Mouse (Mus musculus) cerebellum, adult 9-11 months (tissue): ENCODE data around the gene Sirt5.
A peak's percentile ranks its signal among the peaks of the same experiment; 100 is the strongest.

ENCODE experiments used
- DNase-seq: peaks from one replicate; pipeline ENCODE4 v3.0.0; 2022

The Sirt5 gene

GRCm38 (mm10) chr13:43364985-43365824 is at the start of gene Sirt5:
Gene Sirt5 (plus strand): TSS chr13:43365496.
- DNase-seq: peak; percentile 93

- no peak for DNase-seq
These were observed 47.9 kb upstream of the Sirt5 start for GRCm38 (mm10) chr13:43317411-43317810.

- no peak for DNase-seq
These were observed 45.9 kb upstream of the Sirt5 start for GRCm38 (mm10) chr13:43319396-43319795.

GRCm38 (mm10) chr13:43321492-43321891 is 43.8 kb upstream of the Sirt5 start:
- no peak for DNase-seq

- DNase-seq: no peak
These were observed 39.9 kb upstream of the Sirt5 start for GRCm38 (mm10) chr13:43325427-43325826.

- DNase-seq: no peak
These were observed 33.4 kb upstream of the Sirt5 start for GRCm38 (mm10) chr13:43331721-43332444.

- DNase-seq: no peak
These were observed 32.7 kb upstream of the Sirt5 start for GRCm38 (mm10) chr13:43332591-43332990.

- DNase-seq: no peak
These were observed 28.7 kb upstream of the Sirt5 start for GRCm38 (mm10) chr13:43336425-43337221.

- DNase-seq: no peak
These were observed 27.3 kb upstream of the Sirt5 start for GRCm38 (mm10) chr13:43338001-43338400.

GRCm38 (mm10) chr13:43338632-43339031 is 26.7 kb upstream of the Sirt5 start:
- no peak for DNase-seq

- no peak for DNase-seq
These were observed 18.5 kb upstream of the Sirt5 start for GRCm38 (mm10) chr13:43346825-43347224.

- no peak for DNase-seq
These were observed 15.9 kb upstream of the Sirt5 start for GRCm38 (mm10) chr13:43349376-43349775.

GRCm38 (mm10) chr13:43350489-43351169 is 14.7 kb upstream of the Sirt5 start:
- DNase-seq: no peak

GRCm38 (mm10) chr13:43353356-43353755 is 11.9 kb upstream of the Sirt5 start:
- DNase-seq: no peak

GRCm38 (mm10) chr13:43354362-43354761 is 10.9 kb upstream of the Sirt5 start:
- DNase-seq: no peak

- peak; percentile 71 for DNase-seq
These were observed 8.8 kb upstream of the Sirt5 start for GRCm38 (mm10) chr13:43356346-43357125.

- DNase-seq: no peak
These were observed 4.8 kb upstream of the Sirt5 start for GRCm38 (mm10) chr13:43360534-43360933.

GRCm38 (mm10) chr13:43362353-43362752 is 2.9 kb upstream of the Sirt5 start:
- DNase-seq: no peak

- DNase-seq: no peak
These were observed 509 bp downstream of the Sirt5 start for GRCm38 (mm10) chr13:43365825-43366184.

GRCm38 (mm10) chr13:43370063-43370462 is 4.8 kb downstream of the Sirt5 start:
- no peak for DNase-seq

- no peak for DNase-seq
These were observed 7.6 kb downstream of the Sirt5 start for GRCm38 (mm10) chr13:43372892-43373291.

GRCm38 (mm10) chr13:43374205-43374604 is 8.9 kb downstream of the Sirt5 start:
- DNase-seq: no peak
